Mouse (Mus musculus) myocyte (in vitro differentiated cells): ENCODE data around the gene AI837181. TPM values are rescaled to one million over a fixed set of nuclear protein-coding genes. Genes with fewer than 3 reads are reported as not detected.

Experiments
- H3K27me3 ChIP-seq: one replicate; pipeline ENCODE4 v1.6.1; 2011; ENCODE audit not compliant: control insufficient read depth, insufficient read depth, insufficient read length
- H3K36me3 ChIP-seq: one replicate; pipeline ENCODE4 v1.6.1; 2011; ENCODE audit not compliant: control insufficient read depth, insufficient read depth
- H3K4me2 ChIP-seq: one replicate; pipeline ENCODE4 v1.6.1; 2011; ENCODE audit warnings: low read depth, control low read depth
- H3K4me3 ChIP-seq: one replicate; pipeline ENCODE4 v1.5.1; 2011; ENCODE audit warnings: mild to moderate bottlenecking, control low read depth, moderate library complexity
- H3K79me2 ChIP-seq: one replicate; pipeline ENCODE4 v1.6.1; 2011; ENCODE audit not compliant: control insufficient read depth, insufficient read depth
- H3ac ChIP-seq: one replicate; pipeline ENCODE4 v1.6.1; 2011; ENCODE audit not compliant: control insufficient read depth, insufficient read length
- CEBPB ChIP-seq: IDR thresholded peaks from 2 replicates; pipeline ENCODE4 v1.6.1; 2011; ENCODE audit warnings: mild to moderate bottlenecking, moderate library complexity; ENCODE audit not compliant: poor library complexity, insufficient read depth, severe bottlenecking
- E2F4 ChIP-seq: IDR thresholded peaks from one replicate; pipeline ENCODE4 v1.6.1; 2011; ENCODE audit warnings: mild to moderate bottlenecking, control low read depth, moderate library complexity; ENCODE audit not compliant: insufficient read depth
- MAX ChIP-seq: IDR thresholded peaks from one replicate; pipeline ENCODE4 v1.6.1; 2011; ENCODE audit warnings: low read depth, mild to moderate bottlenecking, control low read depth
- MYOD1 ChIP-seq, 3 experiments: IDR thresholded peaks; one replicate each; pipeline ENCODE4 v1.6.1; 2011; ENCODE audit warnings: control low read depth in 2 of 3, low read depth in 2 of 3, mild to moderate bottlenecking in 2 of 3, moderate library complexity in 1 of 3; ENCODE audit not compliant: insufficient read length in 2 of 3, control insufficient read depth in 1 of 3
- MYOG ChIP-seq, 3 experiments: IDR thresholded peaks; one replicate each; pipeline ENCODE4 v1.6.1; 2011; ENCODE audit warnings: control low read depth in 2 of 3, low read depth in 2 of 3, mild to moderate bottlenecking in 2 of 3; ENCODE audit not compliant: insufficient read length in 2 of 3, control insufficient read depth in 1 of 3, insufficient read depth in 1 of 3
- POLR2A ChIP-seq: IDR thresholded peaks from one replicate; pipeline ENCODE4 v1.6.1; 2011; ENCODE audit warnings: low read depth, mild to moderate bottlenecking, control low read depth, moderate library complexity; ENCODE audit not compliant: insufficient read length
- POLR2AphosphoS2 ChIP-seq: IDR thresholded peaks from one replicate; pipeline ENCODE4 v1.6.1; 2011; ENCODE audit warnings: low read depth, control low read depth; ENCODE audit not compliant: insufficient read length
- REST ChIP-seq: IDR thresholded peaks from one replicate; pipeline ENCODE4 v1.6.1; 2011; ENCODE audit warnings: mild to moderate bottlenecking, control low read depth, moderate library complexity; ENCODE audit not compliant: insufficient read depth, insufficient read length
- SRF ChIP-seq: IDR thresholded peaks from one replicate; pipeline ENCODE4 v1.6.1; 2011; ENCODE audit warnings: low read depth; ENCODE audit not compliant: control insufficient read depth, insufficient read length
- TCF12 ChIP-seq: IDR thresholded peaks from one replicate; pipeline ENCODE4 v1.6.1; 2011; ENCODE audit warnings: mild to moderate bottlenecking, control low read depth; ENCODE audit not compliant: poor library complexity, insufficient read depth, severe bottlenecking
- TCF3 ChIP-seq: IDR thresholded peaks from one replicate; pipeline ENCODE4 v1.6.1; 2011; ENCODE audit warnings: low read depth, control low read depth; ENCODE audit not compliant: insufficient read length
- USF1 ChIP-seq: IDR thresholded peaks from one replicate; pipeline ENCODE4 v1.6.1; 2011; ENCODE audit warnings: low read depth, mild to moderate bottlenecking, control low read depth, moderate library complexity
- polyA plus RNA-seq: library from polyadenylated mRNA; unstranded; fragments of >200 nt; fragmentation: generic; extraction: Trizol; gene quantifications from one replicate; pipeline ENCODE4 v1.2.1, GENCODE M21; 2012; ENCODE audit warnings: missing spikeins

The AI837181 gene
- polyA plus RNA-seq, 1 experiment, result 69.9 TPM

- no peak overlapping the region for H3K4me3 ChIP-seq
- TF ChIP-seq REST (no peak), MYOG (IDR thresholded peaks at IDR 0.05; ENCODE audit: control insufficient read depth in 1 of 3, insufficient read depth in 1 of 3, insufficient read length in 2 of 3, low read depth in 2 of 3) (no peak), POLR2AphosphoS2 (no peak), USF1 (no peak), SRF (no peak), CEBPB (no peak), TCF3 (no peak), TCF12 (no peak), MYOD1 (IDR thresholded peaks at IDR 0.05; ENCODE audit: control insufficient read depth in 1 of 3, insufficient read length in 2 of 3, low read depth in 2 of 3) (no peak), MAX (no peak), POLR2A (no peak), E2F4 (no peak)
- peak overlapping the region; percentile 98 for H3K4me2 ChIP-seq
- H3ac ChIP-seq, result no peak overlapping the region
- H3K27me3 ChIP-seq, result no peaks in the 10 kb centered on the region
- peaks cover 8% of the 10 kb centered on the region for H3K36me3 ChIP-seq
- peaks cover 31% of the 10 kb centered on the region for H3K79me2 ChIP-seq
Observed at GRCm38 (mm10) chr19:5426640-5427290, 1.8 kb downstream of the AI837181 start.

GRCm38 (mm10) chr19:5428083-5428482, 3.1 kb downstream of the AI837181 start:
- no peak overlapping the region for H3K4me3 ChIP-seq
- H3K4me2 ChIP-seq, result peak overlapping the region; percentile 7
- no peak overlapping the region for H3ac ChIP-seq
- peaks cover 8% of the 10 kb centered on the region for H3K36me3 ChIP-seq
- no peaks in the 10 kb centered on the region for H3K27me3 ChIP-seq
- TF ChIP-seq MYOD1 (IDR thresholded peaks at IDR 0.05; ENCODE audit: control insufficient read depth in 1 of 3, insufficient read length in 2 of 3, low read depth in 2 of 3) (no peak), TCF3 (no peak), SRF (no peak), CEBPB (no peak), USF1 (no peak), MYOG (IDR thresholded peaks at IDR 0.05; ENCODE audit: control insufficient read depth in 1 of 3, insufficient read depth in 1 of 3, insufficient read length in 2 of 3, low read depth in 2 of 3) (no peak), REST (no peak), MAX (no peak), POLR2AphosphoS2 (no peak)
- H3K79me2 ChIP-seq, result peaks cover 31% of the 10 kb centered on the region

DNA sequence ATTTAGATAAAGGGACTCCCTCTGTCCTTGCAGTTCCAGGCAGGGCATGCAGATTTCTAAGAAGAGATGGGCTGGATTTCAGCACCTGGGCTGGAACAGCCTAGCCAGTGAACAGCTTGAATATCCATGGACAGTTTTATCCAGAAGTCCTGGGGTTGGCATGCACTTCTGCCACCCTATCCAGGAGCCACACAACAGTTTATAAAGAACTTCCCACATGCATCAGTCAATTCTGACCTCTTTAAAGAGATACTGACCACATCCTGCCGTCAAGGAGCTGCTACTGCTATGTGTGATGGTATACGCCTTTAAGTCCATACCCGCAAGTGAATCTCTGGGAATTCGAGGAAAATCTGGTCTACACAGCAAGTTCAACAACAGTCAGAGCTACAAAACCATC, 4.3 kb downstream of the AI837181 start:
- Histone ChIP-seq H3K4me3 (no peak overlapping the region), H3K36me3 (peaks cover 8% of the 10 kb centered on the region), H3ac (no peak overlapping the region), H3K79me2 (peaks cover 19% of the 10 kb centered on the region), H3K27me3 (no peaks in the 10 kb centered on the region), H3K4me2 (peak overlapping the region; percentile 59)
- TF ChIP-seq REST, result no peak
- no peak for TF ChIP-seq MAX
- no peak for TF ChIP-seq E2F4
- TF ChIP-seq POLR2A, result no peak
- no peak for TF ChIP-seq TCF3

- H3K36me3 ChIP-seq, result peaks cover 8% of the 10 kb centered on the region
- no peak overlapping the region for H3ac ChIP-seq
- H3K79me2 ChIP-seq, result peaks cover 18% of the 10 kb centered on the region
- TF ChIP-seq TCF3 (no peak), POLR2AphosphoS2 (peak; percentile 62), MYOD1 (IDR thresholded peaks at IDR 0.05; ENCODE audit: control insufficient read depth in 1 of 3, insufficient read length in 2 of 3, low read depth in 2 of 3) (peak in 1 of 3 experiments; percentile 58), SRF (no peak), MYOG (IDR thresholded peaks at IDR 0.05; ENCODE audit: control insufficient read depth in 1 of 3, insufficient read depth in 1 of 3, insufficient read length in 2 of 3, low read depth in 2 of 3) (peak in 1 of 3 experiments; percentile 46)
- H3K4me2 ChIP-seq, result peak overlapping the region; percentile 59
- no peaks in the 10 kb centered on the region for H3K27me3 ChIP-seq
- H3K4me3 ChIP-seq, result no peak overlapping the region
Observed at GRCm38 (mm10) chr19:5429806-5430205, 4.9 kb downstream of the AI837181 start.

GRCm38 (mm10) chr19:5430408-5430807, 5.5 kb downstream of the AI837181 start:
- Histone ChIP-seq H3ac (no peak overlapping the region), H3K4me2 (peak overlapping the region; percentile 59), H3K27me3 (no peaks in the 10 kb centered on the region), H3K36me3 (peaks cover 8% of the 10 kb centered on the region), H3K79me2 (peaks cover 14% of the 10 kb centered on the region), H3K4me3 (no peak overlapping the region)
- TF ChIP-seq TCF3 (peak; percentile 68), MAX (no peak), REST (no peak), MYOG (IDR thresholded peaks at IDR 0.05; ENCODE audit: control insufficient read depth in 1 of 3, insufficient read depth in 1 of 3, insufficient read length in 2 of 3, low read depth in 2 of 3) (peak; percentile 87 to 96 (median 87)), MYOD1 (IDR thresholded peaks at IDR 0.05; ENCODE audit: control insufficient read depth in 1 of 3, insufficient read length in 2 of 3, low read depth in 2 of 3) (peak; percentile 65 to 96 (median 83)), POLR2AphosphoS2 (no peak), USF1 (no peak), CEBPB (no peak), E2F4 (no peak), TCF12 (peak; percentile 60), SRF (no peak)
